Mouse (Mus musculus): ENCODE data around the gene Ccdc103. TPM values are rescaled to one million over a fixed set of nuclear protein-coding genes. Genes with fewer than 3 reads are reported as not detected.

The Ccdc103 gene
- polyA plus RNA-seq, 1 experiment, result not detected

DNA sequence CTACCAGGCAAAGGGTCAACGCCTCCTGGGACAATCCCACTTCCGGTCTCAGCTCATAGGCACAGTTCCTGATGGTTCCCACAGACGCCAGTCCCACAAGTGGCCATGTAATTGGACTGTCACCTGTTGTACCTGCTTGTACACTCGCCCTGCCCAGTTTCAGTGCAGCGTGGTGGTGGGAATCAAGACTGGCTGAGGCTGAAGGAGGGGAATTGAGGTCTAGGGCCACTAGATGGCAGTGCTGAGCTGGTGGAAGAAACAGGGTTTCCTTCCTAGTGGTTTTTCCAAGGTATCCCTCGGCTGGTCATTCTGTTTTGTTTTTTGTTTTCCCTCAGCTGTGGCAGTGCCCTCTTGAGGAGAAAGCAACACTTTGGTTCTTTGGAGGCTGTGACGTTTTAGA, 19.8 kb downstream of the Ccdc103 start, which contains the start of gene Gfap:
Gfap (minus strand) TSS at position 150 of the 400 bp plus-strand sequence.
- Histone ChIP-seq H3K4me3 (ENCODE audit: low read depth, low read length) (no peak within 1 kb of the TSS), H3K27ac (ENCODE audit: insufficient read depth, low read depth, low read length) (no peak within 1 kb of the TSS), H3K27me3 (ENCODE audit: control insufficient read depth, insufficient read depth, low read length) (no peaks in the 10 kb centered on the region), H3K4me1 (ENCODE audit: control insufficient read depth, insufficient read depth, insufficient read length, low read length) (no peaks in the 10 kb centered on the region), H3K36me3 (ENCODE audit: control insufficient read depth, insufficient read depth, low read length) (no peaks in the 10 kb centered on the region)
- peak; percentile 88 for TF ChIP-seq CTCF (IDR thresholded peaks at IDR 0.05; ENCODE audit: extremely low read depth, insufficient read length, insufficient replicate concordance, low read depth, low read length)
- no peak for TF ChIP-seq POLR2A (IDR thresholded peaks at IDR 0.05; ENCODE audit: low read depth, low read length)
- 5% methylated on average over 7 of the region's 7 CpGs for WGBS

DNA sequence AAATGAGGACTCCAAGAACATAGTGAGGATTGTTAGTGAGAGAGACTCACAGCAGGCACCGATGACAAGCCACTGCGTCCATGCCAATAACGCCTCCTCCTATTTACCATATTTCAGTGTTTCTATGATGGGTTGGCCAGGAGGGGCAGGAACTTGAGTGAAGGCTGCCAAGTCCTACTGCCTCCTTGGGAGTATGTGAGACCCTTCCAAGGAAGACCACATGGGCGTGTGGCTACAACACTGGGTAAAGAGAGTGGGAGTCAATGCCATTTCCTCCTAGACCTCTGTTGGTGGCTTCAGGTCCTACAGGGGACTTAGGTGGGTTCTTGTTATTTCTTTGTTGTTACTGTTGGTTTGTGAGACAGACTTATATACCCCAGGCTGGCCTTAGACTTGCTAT, 20.2 kb downstream of the Ccdc103 start:
- Histone ChIP-seq H3K4me1 (ENCODE audit: control insufficient read depth, insufficient read depth, insufficient read length, low read length) (no peaks in the 10 kb centered on the region), H3K36me3 (ENCODE audit: control insufficient read depth, insufficient read depth, low read length) (no peaks in the 10 kb centered on the region), H3K27ac (ENCODE audit: insufficient read depth, low read depth, low read length) (no peak overlapping the region), H3K4me3 (ENCODE audit: low read depth, low read length) (no peak overlapping the region), H3K27me3 (ENCODE audit: control insufficient read depth, insufficient read depth, low read length) (no peaks in the 10 kb centered on the region)
- 58% methylated on average over 4 of the region's 4 CpGs for WGBS
- TF ChIP-seq CTCF (IDR thresholded peaks at IDR 0.05; ENCODE audit: extremely low read depth, insufficient read length, insufficient replicate concordance, low read depth, low read length), result no peak
- no peak for TF ChIP-seq POLR2A (IDR thresholded peaks at IDR 0.05; ENCODE audit: low read depth, low read length)

DNA sequence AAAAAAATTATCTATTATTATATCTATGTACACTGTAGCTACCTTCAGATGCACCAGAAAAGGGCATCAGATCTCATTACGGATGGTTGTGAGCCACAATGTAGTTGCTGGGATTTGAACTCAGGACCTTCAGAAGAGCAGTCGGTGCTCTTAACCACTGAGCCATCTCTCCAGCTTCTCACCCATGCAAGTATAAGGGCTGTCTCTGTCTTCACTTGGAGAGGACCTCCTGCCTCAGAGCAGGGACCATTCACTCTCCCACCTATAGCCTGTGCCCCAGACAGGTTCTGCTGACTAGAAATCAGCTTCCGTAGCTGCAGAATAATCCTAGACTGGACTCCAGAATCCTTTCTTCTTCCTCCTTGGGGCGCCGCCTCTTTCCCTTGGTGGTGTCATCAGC, 21.1 kb downstream of the Ccdc103 start:
- Histone ChIP-seq H3K27me3 (ENCODE audit: control insufficient read depth, insufficient read depth, low read length) (no peaks in the 10 kb centered on the region), H3K27ac (ENCODE audit: insufficient read depth, low read depth, low read length) (no peak overlapping the region)
- WGBS, result 79% methylated on average over 5 of the region's 5 CpGs

DNA sequence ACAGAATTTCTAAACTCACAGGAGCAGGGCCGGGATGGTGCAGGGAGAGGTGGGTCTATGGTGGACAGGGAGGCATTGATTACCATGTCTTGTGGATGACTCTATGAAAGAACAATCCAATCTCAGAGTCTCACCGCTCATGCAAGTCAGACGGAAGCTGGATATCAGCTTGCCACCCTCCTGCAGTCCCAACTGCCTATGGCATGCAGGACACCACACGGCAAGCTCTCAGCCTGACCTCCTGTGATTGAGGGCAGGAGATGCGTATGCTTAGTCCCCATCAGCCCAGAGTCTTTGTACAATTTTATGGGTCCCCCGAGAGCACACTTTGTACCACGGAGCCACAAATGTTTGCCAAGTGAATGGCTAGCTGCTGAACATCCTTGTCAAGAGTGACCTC, 22.6 kb downstream of the Ccdc103 start:
- 58% methylated on average over 7 of the region's 7 CpGs for WGBS
- 0 out of 2 replicates have a peak, but pooled peaks cover 6% of the 10 kb centered on the region for H3K36me3 ChIP-seq (ENCODE audit: control insufficient read depth, insufficient read depth, low read length)
- no peak for TF ChIP-seq CTCF (IDR thresholded peaks at IDR 0.05; ENCODE audit: extremely low read depth, insufficient read length, insufficient replicate concordance, low read depth, low read length)
- no peak for TF ChIP-seq POLR2A (IDR thresholded peaks at IDR 0.05; ENCODE audit: low read depth, low read length)
- no peak overlapping the region for H3K27ac ChIP-seq (ENCODE audit: insufficient read depth, low read depth, low read length)
- H3K4me1 ChIP-seq (ENCODE audit: control insufficient read depth, insufficient read depth, insufficient read length, low read length), result no peaks in the 10 kb centered on the region
- no peak overlapping the region for H3K4me3 ChIP-seq (ENCODE audit: low read depth, low read length)
- H3K27me3 ChIP-seq (ENCODE audit: control insufficient read depth, insufficient read depth, low read length), result no peaks in the 10 kb centered on the region

More for the DNA sequence above, 21.1 kb downstream of the Ccdc103 start:
- 0 out of 2 replicates have a peak, but pooled peaks cover 1% of the 10 kb centered on the region for H3K36me3 ChIP-seq (ENCODE audit: control insufficient read depth, insufficient read depth, low read length)
- TF ChIP-seq CTCF (IDR thresholded peaks at IDR 0.05; ENCODE audit: extremely low read depth, insufficient read length, insufficient replicate concordance, low read depth, low read length) (no peak), POLR2A (IDR thresholded peaks at IDR 0.05; ENCODE audit: low read depth, low read length) (no peak)
- no peak overlapping the region for H3K4me3 ChIP-seq (ENCODE audit: low read depth, low read length)
- no peaks in the 10 kb centered on the region for H3K4me1 ChIP-seq (ENCODE audit: control insufficient read depth, insufficient read depth, insufficient read length, low read length)

DNA sequence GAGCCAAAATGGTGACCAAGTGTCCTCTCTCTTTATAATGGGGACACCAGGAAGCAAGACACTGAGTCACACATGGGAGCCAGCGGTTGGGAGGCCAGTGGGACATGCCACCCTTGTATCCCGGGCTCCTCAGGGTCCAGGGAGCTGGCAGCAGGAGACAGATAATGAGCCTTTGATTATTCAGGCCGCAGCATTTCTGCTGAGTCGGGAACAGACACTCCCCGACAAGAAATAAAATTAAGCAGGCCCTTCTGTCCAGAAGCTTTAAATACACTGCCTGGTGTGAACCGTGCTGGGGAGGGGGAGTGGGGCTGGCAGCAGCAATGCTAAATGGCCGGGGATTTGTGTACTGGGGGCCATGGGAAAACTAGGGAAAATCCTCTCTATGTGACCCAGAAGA, 30.4 kb downstream of the Ccdc103 start:
- Histone ChIP-seq H3K27ac (ENCODE audit: insufficient read depth, low read depth, low read length) (no peak overlapping the region), H3K4me3 (ENCODE audit: low read depth, low read length) (no peak overlapping the region), H3K27me3 (ENCODE audit: control insufficient read depth, insufficient read depth, low read length) (no peaks in the 10 kb centered on the region), H3K4me1 (ENCODE audit: control insufficient read depth, insufficient read depth, insufficient read length, low read length) (no peaks in the 10 kb centered on the region), H3K36me3 (ENCODE audit: control insufficient read depth, insufficient read depth, low read length) (peaks cover 19% of the 10 kb centered on the region)
- no peak for TF ChIP-seq CTCF (IDR thresholded peaks at IDR 0.05; ENCODE audit: extremely low read depth, insufficient read length, insufficient replicate concordance, low read depth, low read length)
- TF ChIP-seq POLR2A (IDR thresholded peaks at IDR 0.05; ENCODE audit: low read depth, low read length), result no peak
- WGBS, result 82% methylated on average over 7 of the region's 7 CpGs

DNA sequence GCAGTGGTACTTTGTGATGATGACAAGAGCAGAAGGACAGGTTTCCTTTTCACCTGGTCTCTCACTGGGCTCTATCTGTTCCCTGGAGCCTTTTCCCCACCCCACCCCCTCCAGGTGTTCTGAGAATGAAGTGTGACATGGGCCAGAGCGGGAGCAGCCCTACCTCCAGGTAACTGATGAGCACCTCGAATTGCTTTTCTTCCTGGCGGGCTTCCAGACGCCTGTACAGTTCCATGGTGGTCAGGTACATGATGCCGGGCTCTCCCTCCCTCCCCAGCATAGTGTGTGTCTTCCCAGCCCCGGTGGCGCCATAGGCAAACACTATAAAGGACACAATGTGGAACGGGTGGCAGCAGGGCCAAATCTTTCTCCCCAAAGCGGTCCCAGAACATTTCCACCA, 34.4 kb downstream of the Ccdc103 start:
- no peak for TF ChIP-seq POLR2A (IDR thresholded peaks at IDR 0.05; ENCODE audit: low read depth, low read length)
- no peak for TF ChIP-seq CTCF (IDR thresholded peaks at IDR 0.05; ENCODE audit: extremely low read depth, insufficient read length, insufficient replicate concordance, low read depth, low read length)
- WGBS, result 88% methylated on average over 9 of the region's 9 CpGs
- H3K36me3 ChIP-seq (ENCODE audit: control insufficient read depth, insufficient read depth, low read length), result peaks cover 11% of the 10 kb centered on the region

DNA sequence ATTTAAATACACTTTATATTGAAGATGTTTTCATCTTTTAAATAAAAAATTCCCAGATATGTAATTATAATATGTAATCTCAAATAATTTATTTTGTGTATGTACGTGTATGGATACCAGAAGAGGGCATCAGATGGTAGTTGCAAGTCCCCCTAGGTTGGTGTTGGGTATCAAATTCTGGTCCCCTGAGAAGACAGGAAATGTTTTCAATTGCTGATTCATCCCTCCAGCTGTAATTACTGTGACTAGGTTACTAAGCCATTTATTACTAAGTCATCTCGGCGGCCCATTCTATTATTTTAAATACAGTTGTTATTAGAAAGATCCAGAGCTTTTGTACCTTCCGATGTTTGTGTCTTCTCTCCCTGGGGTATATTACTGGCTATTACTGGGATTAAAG, 37.1 kb downstream of the Ccdc103 start:
- WGBS, result 89% methylated on average over 4 of the region's 4 CpGs
- no peak for TF ChIP-seq CTCF (IDR thresholded peaks at IDR 0.05; ENCODE audit: extremely low read depth, insufficient read length, insufficient replicate concordance, low read depth, low read length)
- no peak for TF ChIP-seq POLR2A (IDR thresholded peaks at IDR 0.05; ENCODE audit: low read depth, low read length)

More for the DNA sequence above, 34.4 kb downstream of the Ccdc103 start:
- Histone ChIP-seq H3K27ac (ENCODE audit: insufficient read depth, low read depth, low read length) (no peak overlapping the region), H3K27me3 (ENCODE audit: control insufficient read depth, insufficient read depth, low read length) (no peaks in the 10 kb centered on the region), H3K4me1 (ENCODE audit: control insufficient read depth, insufficient read depth, insufficient read length, low read length) (no peaks in the 10 kb centered on the region), H3K4me3 (ENCODE audit: low read depth, low read length) (no peak overlapping the region)

More for the DNA sequence above, 37.1 kb downstream of the Ccdc103 start:
- Histone ChIP-seq H3K4me3 (ENCODE audit: low read depth, low read length) (no peak overlapping the region), H3K36me3 (ENCODE audit: control insufficient read depth, insufficient read depth, low read length) (peaks cover 8% of the 10 kb centered on the region; the same call in 1 of the 2 replicates), H3K27ac (ENCODE audit: insufficient read depth, low read depth, low read length) (no peak overlapping the region), H3K27me3 (ENCODE audit: control insufficient read depth, insufficient read depth, low read length) (no peaks in the 10 kb centered on the region), H3K4me1 (ENCODE audit: control insufficient read depth, insufficient read depth, insufficient read length, low read length) (no peaks in the 10 kb centered on the region)

Data from small intestine, adult 2 months (tissue).